Comparison of ENCODE assay signal across 9 mouse cellular contexts in genomic region chr4:139877269-139877668, GRCm38 (mm10). TPM values are rescaled to one million over a fixed set of nuclear protein-coding genes. Genes with fewer than 3 reads are reported as not detected.
DNase-seq lines count a peak whose midpoint lies in the region; ATAC-seq and TF ChIP-seq lines count a peak whose summit lies in the region.
"Had no signal": no experiment of that assay in that cellular context is flagged by ENCODE, and none has a peak within 500 bp of the region (broad histone marks: within the 10 kb centered on the region; RNA-seq: fewer than 3 reads in every experiment).

No protein-coding gene starts in this region.

- no peak overlapping the region for H3K9ac ChIP-seq in hindbrain, embryonic 16.5 days (ENCODE audit: low read depth, low read length)
- no peak overlapping the region for H3K9ac ChIP-seq in midbrain, embryonic 11.5 days (ENCODE audit: low read length)
- H3K9ac ChIP-seq: heart, embryonic 13.5 days had no signal

- peak; percentile 58 for DNase-seq in Muller cell, postnatal 12 days (ENCODE audit: inconsistent ontology term)
- peak; percentile 75 for DNase-seq in forebrain, embryonic 10.5 days (ENCODE audit: extremely low spot score, low spot score)
- DNase-seq in left cerebral cortex, adult 2 months (ENCODE audit: extremely low spot score in 1 of 2, low spot score in 2 of 2): peak; percentile 73 to 83
- peak; percentile 94 for DNase-seq in midbrain, embryonic 11.5 days (ENCODE audit: low spot score, missing footprints)
- DNase-seq in spleen, adult 12 weeks (ENCODE audit: low spot score): no peak

- H3K4me2 ChIP-seq in hindbrain, embryonic 16.5 days (ENCODE audit: low read length): no peak overlapping the region
- no peak overlapping the region for H3K4me2 ChIP-seq in midbrain, embryonic 11.5 days
- H3K4me2 ChIP-seq: heart, embryonic 13.5 days had no signal

- TF ChIP-seq POLR2A in bone marrow, adult 2 months (IDR thresholded peaks at IDR 0.05; ENCODE audit: borderline replicate concordance, control insufficient read depth, low read depth, low read length): no peak
- no peak for TF ChIP-seq POLR2A in small intestine, adult 2 months (IDR thresholded peaks at IDR 0.05; ENCODE audit: low read depth, low read length)

- no peaks in the 10 kb centered on the region for H3K36me3 ChIP-seq in forebrain, embryonic 10.5 days (replicated peaks)
- no peaks in the 10 kb centered on the region for H3K36me3 ChIP-seq in hindbrain, embryonic 16.5 days (ENCODE audit: control insufficient read depth, insufficient read depth, low read length)
- no peaks in the 10 kb centered on the region for H3K36me3 ChIP-seq in midbrain, embryonic 11.5 days (ENCODE audit: control insufficient read depth, insufficient read depth, low read length)
- no peaks in the 10 kb centered on the region for H3K36me3 ChIP-seq in small intestine, adult 2 months (ENCODE audit: control insufficient read depth, insufficient read depth, low read length)
- H3K36me3 ChIP-seq: heart, embryonic 13.5 days had no signal

- H3K27ac ChIP-seq in bone marrow, adult 2 months (ENCODE audit: control insufficient read depth, insufficient read depth, low read depth, low read length, poor library complexity): no peak overlapping the region
- H3K27ac ChIP-seq in forebrain, embryonic 10.5 days: no peak overlapping the region
- no peak overlapping the region for H3K27ac ChIP-seq in hindbrain, embryonic 16.5 days (ENCODE audit: low read depth, low read length)
- H3K27ac ChIP-seq in left cerebral cortex, adult 2 months: no peak overlapping the region
- H3K27ac ChIP-seq in midbrain, embryonic 11.5 days (ENCODE audit: low read depth, low read length): no peak overlapping the region
- H3K27ac ChIP-seq in small intestine, adult 2 months (ENCODE audit: insufficient read depth, low read depth, low read length): no peak overlapping the region
- H3K27ac ChIP-seq: heart, embryonic 13.5 days had no signal

- intact Hi-C loops in left cerebral cortex, adult 2 months (cut with DNase I): loop anchor here (1.0 to 10.0 kb wide), 7 partner anchors 70 to 800 kb away; no protein-coding TSS in a partner anchor

- H3K4me1 ChIP-seq in bone marrow, adult 2 months (ENCODE audit: control insufficient read depth, insufficient read depth, low read length): no peaks in the 10 kb centered on the region
- peaks cover 12% of the 10 kb centered on the region; the same call in 1 of the 2 replicates for H3K4me1 ChIP-seq in forebrain, embryonic 10.5 days
- H3K4me1 ChIP-seq in hindbrain, embryonic 16.5 days (ENCODE audit: control insufficient read depth, insufficient read depth, low read depth, low read length): no peaks in the 10 kb centered on the region; the same call in 1 of the 2 replicates
- no peaks in the 10 kb centered on the region; the same call in 1 of the 2 replicates for H3K4me1 ChIP-seq in midbrain, embryonic 11.5 days (ENCODE audit: control insufficient read depth, insufficient read depth, low read length)
- H3K4me1 ChIP-seq in small intestine, adult 2 months (ENCODE audit: control insufficient read depth, insufficient read depth, insufficient read length, low read length): no peaks in the 10 kb centered on the region
- H3K4me1 ChIP-seq: heart, embryonic 13.5 days had no signal

- peak; percentile 61 for TF ChIP-seq CTCF in bone marrow, adult 2 months (IDR thresholded peaks at IDR 0.05; ENCODE audit: control insufficient read depth, insufficient read depth, low read length)
- peak; percentile 90 for TF ChIP-seq CTCF in left cerebral cortex, adult 2 months (IDR thresholded peaks at IDR 0.05)
- TF ChIP-seq CTCF in small intestine, adult 2 months (IDR thresholded peaks at IDR 0.05; ENCODE audit: extremely low read depth, insufficient read length, insufficient replicate concordance, low read depth, low read length): peak; percentile 51; the same call in 1 of the 2 replicates

- H3K9me3 ChIP-seq in forebrain, embryonic 10.5 days: no peaks in the 10 kb centered on the region
- no peaks in the 10 kb centered on the region for H3K9me3 ChIP-seq in hindbrain, embryonic 16.5 days (ENCODE audit: control insufficient read depth, low read length)
- H3K9me3 ChIP-seq in midbrain, embryonic 11.5 days (ENCODE audit: control insufficient read depth, low read length): no peaks in the 10 kb centered on the region
- H3K9me3 ChIP-seq: heart, embryonic 13.5 days had no signal

- 11% methylated on average over 4 of the region's 4 CpGs for WGBS in bone marrow, adult 2 months
- 11% methylated on average over 4 of the region's 4 CpGs for WGBS in forebrain, embryonic 10.5 days
- WGBS in hindbrain, embryonic 16.5 days: 2% methylated on average over 4 of the region's 4 CpGs
- WGBS in midbrain, embryonic 11.5 days: 8% methylated on average over 4 of the region's 4 CpGs
- 6% methylated on average over 4 of the region's 4 CpGs for WGBS in small intestine, adult 2 months

- H3K27me3 ChIP-seq in forebrain, embryonic 10.5 days (ENCODE audit: poor library complexity, severe bottlenecking): peaks cover 4% of the 10 kb centered on the region; the same call in 1 of the 2 replicates
- H3K27me3 ChIP-seq in hindbrain, embryonic 16.5 days (replicated peaks; ENCODE audit: control insufficient read depth, insufficient read depth, low read length): no peaks in the 10 kb centered on the region
- H3K27me3 ChIP-seq in midbrain, embryonic 11.5 days (ENCODE audit: control insufficient read depth, insufficient read depth, low read length): no peaks in the 10 kb centered on the region
- no peaks in the 10 kb centered on the region for H3K27me3 ChIP-seq in small intestine, adult 2 months (ENCODE audit: control insufficient read depth, insufficient read depth, low read length)

- no peak overlapping the region for H3K4me3 ChIP-seq in bone marrow, adult 2 months (replicated peaks; ENCODE audit: control insufficient read depth, low read depth, low read length)
- no peak overlapping the region for H3K4me3 ChIP-seq in forebrain, embryonic 10.5 days
- no peak overlapping the region for H3K4me3 ChIP-seq in hindbrain, embryonic 16.5 days (ENCODE audit: low read length)
- no peak overlapping the region for H3K4me3 ChIP-seq in left cerebral cortex, adult 2 months
- H3K4me3 ChIP-seq in midbrain, embryonic 11.5 days (ENCODE audit: low read depth, low read length): no peak overlapping the region
- H3K4me3 ChIP-seq in small intestine, adult 2 months (ENCODE audit: low read depth, low read length): no peak overlapping the region
- H3K4me3 ChIP-seq: heart, embryonic 13.5 days had no signal

- peak; percentile 84 for ATAC-seq in hindbrain, embryonic 16.5 days
- peak; percentile 73 for ATAC-seq in midbrain, embryonic 11.5 days (ENCODE audit: low FRiP score)

RNA-seq across cellular contexts. Expression of gene Pax7, which starts 43.9 kb away (rescaled TPM):
- polyA plus RNA-seq in bone marrow, adult 2 months (2011; ENCODE audit: insufficient read depth, insufficient read length, low replicate concordance, missing spikeins): 0.16 TPM in 1 of 2 replicates, not detected in the other
- polyA plus RNA-seq in forebrain, embryonic 10.5 days (2016; fragmentation: Nextera tagmentation; extraction: Ambion mirVana): 2.2 and 2.4 TPM in 2 replicates
- 0.24 and 0.60 TPM in 2 replicates for polyA plus RNA-seq in hindbrain, embryonic 16.5 days (2015; fragmentation: Nextera tagmentation; extraction: Ambion mirVana)
- total RNA-seq in left cerebral cortex, adult 2 months (2021): not detected
- 3.1 and 3.4 TPM in 2 replicates for polyA plus RNA-seq in midbrain, embryonic 11.5 days (2014; fragmentation: Nextera tagmentation; extraction: Ambion mirVana)
- polyA plus RNA-seq in small intestine, adult 2 months (2012; rRNA removed): 0.06 TPM in 1 of 2 replicates, not detected in the other
- polyA plus RNA-seq: heart, embryonic 13.5 days had no signal
